Mouse (Mus musculus) thymus, postnatal 0 days (tissue): Measurements from ENCODE around the gene Slc25a17. TPM values are rescaled to one million over a fixed set of nuclear protein-coding genes. Genes with fewer than 3 reads are reported as not detected.

ENCODE experiments used
- DNase-seq: peaks from one replicate; pipeline ENCODE4 v3.0.0-alpha.2; 2015; ENCODE audit warnings: low spot score
- polyA plus RNA-seq: library from polyadenylated mRNA; unstranded; fragments of >200 nt; fragmentation: Nextera tagmentation; extraction: Ambion mirVana; gene quantifications from 2 replicates; pipeline ENCODE4 v1.2.1, GENCODE M21; 2015

The Slc25a17 gene
- polyA plus RNA-seq, 1 experiment from 2014 or later, result 106 TPM

DNA sequence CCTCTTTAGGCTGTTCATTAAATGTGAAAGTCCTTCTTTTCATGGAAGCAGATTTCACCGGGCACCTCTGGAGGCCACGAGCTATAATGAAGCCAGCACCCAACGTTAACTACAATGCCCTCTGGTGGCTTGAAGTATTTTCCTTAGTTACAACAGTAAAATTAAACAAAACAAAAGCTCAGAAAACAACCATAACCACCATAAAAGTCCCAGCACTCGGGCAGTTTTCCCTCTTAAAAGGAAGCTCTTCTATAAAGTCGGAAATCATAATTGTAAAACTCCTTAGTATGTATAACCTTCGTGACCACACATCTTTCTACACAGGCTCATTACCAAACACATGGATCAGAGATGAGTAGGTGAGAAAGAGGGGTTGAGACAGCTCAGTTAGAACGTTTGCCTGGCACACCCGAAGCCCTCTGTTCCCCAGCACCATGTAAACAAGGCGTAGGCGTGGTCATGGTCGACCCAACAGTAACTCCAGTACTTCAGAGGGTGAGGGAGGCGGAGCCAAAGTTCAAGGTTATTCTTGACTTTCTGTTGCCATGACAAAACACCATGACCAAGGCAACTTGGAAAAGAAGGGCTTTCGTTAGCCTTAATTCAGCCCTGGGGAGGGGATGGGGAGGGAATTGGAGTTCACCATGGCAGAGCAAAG is 58.3 kb downstream of the Slc25a17 start:
- peak; percentile 74 for DNase-seq

DNA sequence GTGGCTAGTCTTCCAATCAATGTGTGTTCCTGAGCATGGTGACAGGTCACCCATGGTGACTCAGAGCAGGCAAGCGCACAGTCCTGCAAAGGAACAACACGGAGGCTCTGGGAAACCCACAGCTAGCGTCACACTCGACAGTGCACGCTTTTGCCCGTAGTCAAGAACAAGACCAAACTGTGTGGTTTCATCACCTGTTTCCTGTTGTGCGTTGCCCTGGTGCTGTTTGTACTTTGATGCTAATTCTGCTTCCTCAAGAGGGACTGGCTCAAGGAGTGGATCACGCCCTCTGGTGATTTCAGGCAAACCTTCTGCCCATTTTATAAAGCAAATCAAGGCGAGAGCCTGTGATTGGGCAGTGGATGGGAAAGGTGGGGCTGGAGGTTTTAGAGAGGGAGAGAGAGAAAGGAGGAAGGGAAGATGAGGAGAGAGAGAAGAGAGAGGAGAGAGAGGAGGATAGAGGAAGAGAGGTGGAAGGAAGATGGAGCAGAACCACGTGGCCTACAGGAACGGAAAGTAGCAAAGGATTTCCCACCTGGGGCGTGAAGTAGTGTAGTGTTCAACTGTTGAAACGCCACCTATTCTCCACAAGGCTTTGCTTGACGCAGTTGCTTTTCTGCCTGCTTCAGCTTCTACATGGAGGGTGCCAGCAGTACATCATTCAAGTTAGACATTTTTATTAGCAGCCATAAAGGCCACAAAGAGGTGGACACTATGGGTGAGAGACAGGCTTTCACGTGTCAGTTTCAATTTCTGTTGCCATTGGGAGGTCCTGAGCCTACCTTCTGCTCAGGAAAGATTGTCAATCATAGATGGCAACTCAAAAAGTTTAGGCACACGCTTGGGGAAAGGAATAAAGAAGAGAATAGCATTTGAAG is 59.2 kb downstream of the Slc25a17 start:
- DNase-seq, result peak; percentile 91

- DNase-seq, result peak; percentile 17
These were observed 60.0 kb downstream of the Slc25a17 start for GRCm38 (mm10) chr15:81300520-81301069.

GRCm38 (mm10) chr15:81299549-81299948 is 61.1 kb downstream of the Slc25a17 start:
- no peak for DNase-seq

DNA sequence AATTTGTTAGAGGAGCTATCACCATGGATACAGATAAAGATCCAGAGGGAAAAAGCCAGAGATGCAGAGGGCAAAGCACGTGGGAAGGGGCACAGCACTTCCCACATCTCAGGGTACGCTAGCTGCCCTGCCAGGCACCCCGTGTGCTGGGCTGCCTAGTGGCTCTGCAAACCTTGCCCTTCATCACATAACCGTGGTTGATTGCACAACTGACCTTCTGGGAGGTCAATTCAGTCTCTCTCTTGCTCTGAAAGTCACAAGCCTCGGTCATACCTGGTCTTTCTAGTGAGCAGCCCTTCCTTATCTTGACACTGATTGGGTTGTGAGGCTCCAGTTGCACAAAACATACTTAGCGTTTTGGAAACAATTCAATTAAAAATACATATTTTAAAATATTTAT is 62.4 kb downstream of the Slc25a17 start:
- no peak for DNase-seq

GRCm38 (mm10) chr15:81297543-81297942 is 63.1 kb downstream of the Slc25a17 start:
- DNase-seq, result no peak

DNA sequence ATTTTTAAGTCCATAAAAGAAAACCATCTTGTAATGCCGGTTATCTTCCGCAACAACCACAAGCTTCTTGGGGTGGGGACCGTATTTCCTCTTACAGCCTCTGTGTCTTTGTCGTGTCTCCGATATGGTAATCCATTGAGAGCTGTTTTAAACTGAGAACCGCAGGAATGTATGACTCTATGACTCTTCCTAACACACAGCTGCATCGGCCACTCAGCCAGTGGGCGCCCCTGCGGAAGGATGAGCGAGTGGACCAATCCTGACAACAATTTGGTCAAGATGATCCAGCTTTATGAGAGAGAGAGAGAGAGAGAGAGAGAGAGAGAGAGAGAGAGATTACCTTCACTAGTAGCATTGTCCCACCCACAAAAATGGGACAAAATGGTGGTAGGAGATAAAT is 65.7 kb downstream of the Slc25a17 start:
- DNase-seq, result no peak

DNA sequence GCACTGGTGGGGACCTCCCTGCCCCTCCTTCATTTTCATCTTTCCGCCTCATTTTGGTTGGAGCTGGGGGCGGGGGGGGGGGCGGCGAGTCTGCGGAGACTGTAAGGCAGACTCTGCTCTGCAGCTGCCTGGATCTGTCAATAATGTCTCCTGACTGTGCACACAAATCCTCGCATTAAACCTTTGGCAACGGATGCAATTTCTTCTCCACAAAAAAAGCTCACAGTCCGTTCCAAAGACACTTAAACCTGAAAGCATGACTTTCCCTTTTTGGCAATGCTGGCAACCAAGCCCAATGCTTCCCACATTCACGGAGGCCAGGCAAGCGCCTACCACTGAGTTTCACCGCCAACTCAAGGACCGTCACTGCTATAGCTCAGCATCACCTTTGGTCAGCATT is 66.2 kb downstream of the Slc25a17 start:
- no peak for DNase-seq

GRCm38 (mm10) chr15:81290747-81291146 is 69.9 kb downstream of the Slc25a17 start:
- no peak for DNase-seq

DNA sequence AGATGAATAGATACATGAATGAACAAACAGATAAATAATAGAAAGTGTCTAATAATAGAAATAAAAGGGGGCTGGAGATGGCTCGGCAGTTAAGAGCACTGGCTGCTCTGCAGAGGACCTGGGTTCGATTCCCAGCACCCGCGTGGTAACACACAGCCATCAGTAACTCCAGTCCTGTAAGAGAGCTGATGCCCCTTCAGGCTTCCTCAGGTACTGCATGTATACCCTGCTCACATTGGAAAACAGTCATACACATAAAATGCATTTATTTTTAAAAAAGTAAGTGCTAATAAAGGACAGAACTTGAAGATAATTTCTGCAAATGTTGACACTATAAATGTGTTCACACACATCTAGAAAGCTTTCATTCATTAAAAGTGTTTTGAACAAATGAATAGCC is 70.4 kb downstream of the Slc25a17 start:
- no peak for DNase-seq

DNA sequence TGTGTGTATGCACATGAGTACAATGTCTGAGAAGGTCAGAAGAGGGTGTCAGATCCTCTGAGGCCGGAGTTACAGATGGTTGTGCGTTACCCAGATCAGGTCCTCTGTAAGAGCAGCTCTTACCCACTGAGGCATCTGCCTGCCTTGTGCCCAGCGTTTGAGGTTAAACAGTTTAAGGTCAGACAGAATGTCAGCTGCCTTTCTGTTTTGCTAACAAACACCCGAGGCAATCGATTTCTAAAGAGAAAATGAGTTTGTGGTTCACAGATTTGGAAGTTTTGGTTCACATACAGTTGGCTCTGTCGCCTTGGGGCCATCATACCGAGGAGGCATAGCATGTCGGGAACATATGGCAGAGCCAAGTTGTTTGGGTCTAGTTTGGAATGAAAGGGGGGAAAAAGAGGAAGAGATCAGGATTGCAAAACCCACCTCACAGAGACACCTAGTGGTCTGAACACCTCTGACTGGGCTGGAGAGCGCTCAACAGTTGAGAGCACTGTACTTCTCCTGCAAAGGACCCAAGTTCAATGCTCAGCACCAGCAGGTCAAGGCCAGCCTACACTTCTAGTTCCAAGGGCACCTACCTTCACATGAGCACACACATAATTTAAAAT is 76.4 kb downstream of the Slc25a17 start:
- no peak for DNase-seq

DNA sequence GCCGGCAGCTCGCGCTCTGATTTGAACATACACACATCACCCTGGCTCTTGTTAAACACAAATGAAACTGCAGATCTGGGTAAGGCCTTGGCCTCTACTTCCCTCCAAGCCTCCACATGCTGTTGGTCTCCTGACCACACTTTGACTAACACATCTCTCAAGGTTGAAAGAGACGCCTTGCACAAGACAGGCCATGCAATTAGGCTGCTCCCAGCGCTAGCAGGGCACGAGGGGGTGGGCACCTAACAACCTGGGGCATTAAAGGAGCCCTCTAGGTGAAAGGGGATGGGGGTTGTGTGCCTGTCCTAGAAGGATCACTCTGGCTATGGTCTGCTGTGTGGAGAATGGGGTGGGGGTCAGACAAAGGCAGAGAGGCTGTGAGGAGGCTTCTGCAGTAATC is 81.9 kb downstream of the Slc25a17 start:
- no peak for DNase-seq

DNA sequence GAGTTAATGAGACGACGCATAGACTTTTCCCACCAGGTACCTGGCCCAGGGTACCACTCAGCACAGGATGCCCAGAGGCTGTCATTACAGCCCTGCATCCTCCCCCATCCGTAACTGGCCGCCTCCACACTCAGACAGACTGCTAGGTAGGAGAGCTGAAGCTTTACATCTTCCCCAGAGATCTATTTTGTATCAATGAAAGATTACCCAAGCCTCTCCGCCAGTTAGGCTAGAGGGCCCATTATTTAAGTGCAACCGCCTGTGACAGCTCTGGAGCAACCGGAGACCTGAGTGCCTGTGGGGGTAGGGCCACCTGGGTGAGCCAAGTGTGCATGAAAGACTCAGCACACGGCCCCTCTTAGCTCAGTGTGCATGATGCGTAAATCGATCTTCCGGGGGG is 82.7 kb downstream of the Slc25a17 start:
- no peak for DNase-seq

- DNase-seq, result no peak
These were observed 87.3 kb downstream of the Slc25a17 start for GRCm38 (mm10) chr15:81273361-81273760.

GRCm38 (mm10) chr15:81272305-81273053 is 88.1 kb downstream of the Slc25a17 start:
- no peak for DNase-seq

Other genes with a start within 250 kb of the Slc25a17 start
- 17.3 and 19.0 TPM in 2 replicates for gene Mrtfa, start 170.1 kb downstream of the Slc25a17 start, polyA plus RNA-seq
- gene Mchr1, start 125.3 kb downstream of the Slc25a17 start, polyA plus RNA-seq, result 0.10 and 0.26 TPM in 2 replicates
- 130 and 145 TPM in 2 replicates for gene St13, start 39.3 kb upstream of the Slc25a17 start, polyA plus RNA-seq
- 6.9 and 9.4 TPM in 2 replicates for gene Xpnpep3, start 39.3 kb upstream of the Slc25a17 start, polyA plus RNA-seq
- gene Dnajb7, start 47.5 kb upstream of the Slc25a17 start, polyA plus RNA-seq, result 0.63 and 1.4 TPM in 2 replicates
- gene Rbx1, start 105.5 kb upstream of the Slc25a17 start, polyA plus RNA-seq, result 650 and 668 TPM in 2 replicates
- gene Ep300, start 224.5 kb upstream of the Slc25a17 start, polyA plus RNA-seq, result 9.5 and 11.7 TPM in 2 replicates